Mouse (Mus musculus): ENCODE measurements around the gene Ago4.
A peak's percentile ranks its signal among the peaks of the same experiment; 100 is the strongest.
"Not testable (repeated sequence)": the region's sequence is repeated elsewhere in the genome, so short reads cannot be mapped to it uniquely, and the experiment has no call there.

Ago4 gene

DNA sequence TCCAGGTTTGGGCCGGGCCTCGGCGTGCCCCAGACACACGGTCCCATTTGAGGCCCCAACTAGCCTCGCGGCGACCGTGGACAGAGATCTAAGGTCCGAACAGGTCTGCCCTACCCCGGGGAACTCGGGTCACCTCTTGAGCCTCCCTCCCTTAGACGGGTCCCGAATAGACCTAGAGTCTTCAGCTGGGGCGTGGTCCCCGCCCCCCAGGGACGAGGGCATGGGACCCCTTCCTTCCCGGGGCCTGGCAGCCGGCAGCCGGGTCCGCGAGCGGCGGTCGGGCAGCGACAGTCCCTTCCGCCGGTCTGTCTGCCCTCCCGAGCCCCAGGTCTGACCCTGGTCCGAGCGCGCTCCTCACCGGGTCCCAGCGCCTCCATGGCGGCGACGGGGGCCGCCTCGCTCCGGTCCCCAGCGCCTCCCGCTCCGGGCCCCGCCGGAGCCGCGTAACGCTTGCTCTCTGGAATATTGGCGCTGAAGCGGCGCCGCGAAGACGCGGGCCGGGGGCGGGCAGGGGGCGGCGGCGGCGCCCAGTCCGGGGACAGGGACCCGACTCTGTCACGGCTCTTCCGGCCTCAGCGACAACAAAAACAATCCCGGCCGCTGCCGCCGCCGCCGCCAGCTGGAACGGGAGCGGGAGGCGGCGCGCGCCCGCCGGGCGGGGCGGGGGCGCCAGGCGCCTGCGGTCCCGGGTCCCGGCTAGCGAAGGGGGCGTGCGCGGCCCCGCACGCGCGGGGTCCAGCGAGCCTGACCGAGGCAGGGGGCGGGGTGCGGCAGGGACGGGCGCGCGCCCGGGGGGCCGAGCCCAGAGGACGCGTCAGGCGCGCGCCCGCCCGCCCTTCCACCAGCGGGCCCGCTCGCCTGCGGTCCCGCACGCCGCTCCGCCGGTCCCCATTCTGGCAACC is at the start of gene Ago4:
Gene Ago4 (minus strand): TSS at position 646 of the 902 bp plus-strand sequence.
- DNase-seq, result peak; percentile 34

DNA sequence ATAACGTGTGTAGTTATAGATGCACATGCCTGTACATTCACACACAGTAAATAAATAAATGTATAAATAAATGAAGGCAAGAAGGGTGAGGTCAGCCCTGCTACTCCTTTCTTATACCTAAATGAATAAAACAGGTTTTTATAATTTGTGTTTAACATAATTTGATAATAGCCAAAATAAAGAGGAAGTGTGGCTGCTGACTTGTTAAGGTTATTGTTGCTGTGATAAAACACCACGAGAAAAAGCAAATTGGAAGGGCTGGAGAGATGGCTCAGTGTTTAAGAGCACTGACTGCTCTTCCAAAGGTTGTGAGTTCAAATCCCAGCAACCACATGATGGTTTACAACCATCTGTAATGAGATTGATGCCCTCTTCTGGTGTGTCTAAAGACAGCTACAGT is 45.8 kb upstream of the Ago4 start:
- DNase-seq, result no peak

DNA sequence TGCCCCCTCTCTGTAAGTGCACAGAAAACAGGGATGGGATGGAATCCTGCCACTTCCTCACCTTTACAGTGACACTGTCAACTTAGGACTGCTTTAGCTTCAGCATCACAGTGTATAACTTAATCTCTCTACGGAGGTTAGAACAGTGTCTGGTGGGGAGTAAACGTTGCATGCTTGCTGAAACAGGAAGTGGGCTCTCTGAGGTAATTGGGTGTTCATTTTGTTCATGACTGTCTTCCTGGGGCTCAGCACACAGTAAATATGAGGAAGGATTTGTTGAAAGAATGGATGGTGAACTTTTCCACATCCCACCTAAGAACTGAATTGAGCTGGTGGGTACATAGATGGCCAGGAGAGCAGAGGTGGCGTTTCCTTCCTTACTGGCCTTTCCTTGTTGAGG is 44.6 kb upstream of the Ago4 start:
- no peak for DNase-seq

GRCm38 (mm10) chr4:126576281-126576680 is 43.0 kb upstream of the Ago4 start:
- DNase-seq, result peak; percentile 76

DNA sequence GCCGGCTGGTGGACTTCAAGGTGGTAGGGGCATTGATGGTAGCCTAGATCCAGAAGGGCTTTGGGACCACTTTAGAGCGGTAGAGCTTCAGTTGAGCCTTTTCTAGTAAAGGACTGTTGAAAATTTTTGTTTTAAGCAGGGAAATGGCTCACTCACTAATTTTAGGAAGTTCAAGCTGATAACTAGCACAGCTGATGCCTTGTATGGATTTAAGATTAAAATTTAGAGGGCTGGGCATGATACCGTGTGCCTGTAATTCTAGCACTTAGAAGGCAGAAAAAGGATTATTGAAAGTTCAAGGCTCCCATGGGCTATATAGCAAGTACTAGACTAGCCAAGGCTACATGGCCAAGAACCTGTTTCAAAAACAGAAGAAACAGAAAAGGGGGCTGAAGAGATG is 36.5 kb upstream of the Ago4 start:
- DNase-seq, result no peak

GRCm38 (mm10) chr4:126567243-126567642 is 34.0 kb upstream of the Ago4 start:
- DNase-seq, result no peak

DNA sequence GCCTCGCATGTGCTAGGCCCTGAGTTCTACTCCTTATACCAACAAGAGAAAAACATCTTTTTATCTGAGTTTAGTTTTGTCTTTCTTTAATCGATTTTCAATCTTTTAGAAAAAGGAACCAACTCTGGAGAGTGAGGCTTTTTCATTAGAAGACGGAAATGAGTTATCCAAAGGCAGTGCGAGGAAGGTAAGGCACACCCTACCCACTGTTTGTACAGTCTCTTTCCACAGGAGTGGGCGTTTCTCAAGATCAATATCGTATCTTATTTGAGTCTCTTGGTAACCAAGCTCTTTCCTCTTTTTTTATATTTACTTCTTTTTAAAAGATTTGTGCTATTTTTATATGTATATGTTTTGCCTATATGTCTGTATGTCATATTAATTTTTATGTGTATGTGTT is 30.5 kb upstream of the Ago4 start:
- DNase-seq, result no peak

- DNase-seq, result peak; percentile 60
These were observed 23.8 kb upstream of the Ago4 start, which contains the start of gene Clspn for GRCm38 (mm10) chr4:126556809-126557711. Clspn (plus strand) TSS chr4:126556935.

DNA sequence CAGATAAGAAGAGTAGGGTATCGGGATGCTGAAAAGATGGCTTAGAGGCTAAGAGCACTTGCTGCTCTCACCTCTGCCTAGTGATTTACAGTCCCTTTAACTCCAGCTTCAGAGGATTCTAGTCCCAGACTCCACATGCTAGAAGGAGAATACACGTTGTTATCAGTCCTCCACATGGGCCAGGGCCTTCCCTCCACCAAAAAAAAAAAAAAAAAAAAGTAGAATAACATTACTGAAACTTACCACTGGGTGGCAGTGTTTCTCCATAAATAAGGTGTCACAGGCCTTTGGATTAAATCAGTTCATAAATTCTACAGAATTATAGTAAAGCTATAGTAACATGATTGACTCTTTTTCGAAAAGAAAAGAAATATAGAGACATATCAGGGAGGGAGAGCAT is 21.2 kb upstream of the Ago4 start:
- DNase-seq, result no peak

- DNase-seq, result no peak
These were observed 20.4 kb upstream of the Ago4 start for GRCm38 (mm10) chr4:126553685-126554084.

DNA sequence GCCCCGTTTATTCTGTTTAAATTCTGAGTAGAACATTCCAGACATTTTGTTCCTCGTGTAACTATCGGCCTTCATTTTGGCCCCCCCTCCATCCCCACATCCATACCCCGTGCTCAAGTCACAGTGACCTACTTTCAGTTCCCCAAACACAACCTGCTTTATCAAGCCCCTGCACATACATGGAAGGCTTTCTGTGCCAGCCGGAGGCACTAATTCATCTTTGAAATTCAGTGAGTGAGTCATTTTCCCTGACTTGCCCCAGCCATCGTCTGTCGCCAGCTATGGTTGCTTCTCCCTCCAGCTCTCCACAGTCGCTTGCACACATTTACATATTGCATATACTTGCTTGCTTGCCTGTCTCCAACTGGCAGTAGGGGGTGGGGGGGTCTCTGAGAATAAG is 19.8 kb upstream of the Ago4 start:
- peak; percentile 19 for DNase-seq

GRCm38 (mm10) chr4:126552136-126552535 is 18.9 kb upstream of the Ago4 start:
- no peak for DNase-seq

- DNase-seq, result no peak
These were observed 12.9 kb upstream of the Ago4 start for GRCm38 (mm10) chr4:126546183-126546582.

DNA sequence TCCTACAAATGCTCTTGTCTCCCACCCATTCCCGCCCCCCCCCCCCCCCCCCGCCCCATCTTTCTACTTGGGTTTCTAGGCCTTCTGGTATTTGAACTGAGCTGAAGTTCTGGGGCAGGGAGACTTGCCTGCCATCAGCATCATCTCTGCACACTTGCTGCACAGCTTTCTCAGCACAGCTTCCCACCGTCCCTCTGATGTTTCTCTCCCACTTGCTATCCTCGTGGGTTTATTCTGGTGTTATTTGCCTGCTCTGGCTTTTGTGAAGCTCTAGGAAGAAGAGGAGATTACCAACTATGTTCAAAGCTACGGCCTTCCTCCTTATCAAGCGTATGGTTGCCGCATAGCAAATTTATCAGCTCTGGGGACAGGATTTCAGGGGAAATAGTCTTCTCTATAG is 12.4 kb upstream of the Ago4 start:
- no peak for DNase-seq

GRCm38 (mm10) chr4:126545016-126545415 is 11.7 kb upstream of the Ago4 start:
- DNase-seq, result no peak

DNA sequence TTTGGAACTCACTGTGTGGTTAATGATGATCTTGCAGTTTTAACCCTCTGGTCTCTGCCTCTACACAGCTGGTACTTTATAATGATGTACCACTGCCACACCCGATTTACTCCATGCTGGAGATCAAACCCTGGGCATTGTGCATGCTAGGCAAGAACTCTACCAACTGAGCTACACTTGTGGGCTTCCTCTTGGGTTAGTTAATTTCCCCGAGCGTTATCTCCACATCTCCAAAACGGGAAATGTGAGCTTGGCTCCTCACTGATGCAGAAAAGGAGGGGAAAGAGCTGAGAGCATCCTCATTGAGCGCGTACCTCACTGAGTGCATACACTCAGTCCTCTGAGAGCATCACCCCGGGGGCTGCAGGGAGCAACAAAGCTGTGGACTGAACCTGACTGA is 9.6 kb upstream of the Ago4 start:
- no peak for DNase-seq

DNA sequence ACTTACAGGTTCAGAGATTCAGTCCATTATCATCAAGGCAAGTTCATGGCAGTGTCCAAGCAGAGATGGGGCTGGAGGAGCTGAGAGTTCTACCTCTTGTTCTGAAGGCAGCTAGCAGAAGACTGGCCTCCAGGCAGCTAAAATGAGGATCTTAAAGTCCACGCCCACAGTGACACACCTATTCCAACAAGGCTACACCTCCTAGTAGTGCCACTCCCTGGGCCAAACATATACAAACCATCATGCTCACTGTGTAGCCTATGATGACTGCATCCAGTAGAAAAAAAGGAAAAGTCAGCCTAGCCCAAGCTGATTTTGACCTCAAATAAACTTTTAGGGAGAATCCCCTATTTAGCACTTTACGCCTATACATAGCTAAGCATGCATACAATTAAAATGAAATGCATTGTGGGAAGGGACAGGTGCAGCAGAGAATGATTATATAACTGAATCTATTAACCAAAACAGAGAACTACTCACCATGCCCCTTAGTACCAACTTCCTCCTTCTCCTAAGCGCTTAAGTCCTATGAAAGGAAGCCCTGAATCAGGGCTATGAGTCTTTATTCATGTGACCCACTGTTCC is 7.3 kb upstream of the Ago4 start:
- DNase-seq, result no peak

GRCm38 (mm10) chr4:126536865-126537264 is 3.6 kb upstream of the Ago4 start:
- DNase-seq, result peak; percentile 36

DNA sequence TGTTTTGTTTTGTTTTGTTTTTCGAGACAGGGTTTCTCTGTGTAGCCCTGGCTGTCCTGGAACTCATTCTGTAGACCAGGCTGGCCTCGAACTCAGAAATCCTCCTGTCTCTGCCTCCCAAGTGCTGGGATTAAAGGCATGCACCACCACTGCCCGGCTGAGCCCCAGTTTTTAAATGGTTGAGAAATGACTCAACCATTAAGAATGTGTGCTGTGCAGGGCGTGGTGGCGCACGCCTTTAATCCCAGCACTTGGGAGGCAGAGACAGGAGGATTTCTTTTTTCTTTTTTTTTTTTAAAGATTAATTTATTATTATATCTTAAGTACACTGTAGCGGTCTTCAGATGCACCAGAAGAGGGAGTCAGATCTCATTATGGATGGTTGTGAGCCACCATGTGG is 2.4 kb upstream of the Ago4 start:
- DNase-seq, result not testable (repeated sequence)

DNA sequence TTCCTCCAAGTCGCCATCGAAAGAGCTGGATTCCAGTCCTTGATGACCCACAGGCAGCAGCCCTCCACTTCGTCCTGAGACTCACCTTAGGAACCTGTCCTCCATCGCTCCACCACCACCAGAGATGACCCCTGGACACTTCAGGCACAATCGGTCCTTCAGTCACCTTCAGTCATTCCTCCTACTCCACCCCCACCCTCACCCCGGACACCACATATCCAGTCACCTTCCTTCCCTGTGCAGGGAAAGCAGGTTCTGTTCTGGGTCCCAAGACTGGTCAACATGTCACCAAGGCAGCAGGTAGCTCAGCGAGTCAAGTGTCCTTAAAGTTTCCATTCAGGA is 428 bp upstream of the Ago4 start:
- DNase-seq, result no peak

DNA sequence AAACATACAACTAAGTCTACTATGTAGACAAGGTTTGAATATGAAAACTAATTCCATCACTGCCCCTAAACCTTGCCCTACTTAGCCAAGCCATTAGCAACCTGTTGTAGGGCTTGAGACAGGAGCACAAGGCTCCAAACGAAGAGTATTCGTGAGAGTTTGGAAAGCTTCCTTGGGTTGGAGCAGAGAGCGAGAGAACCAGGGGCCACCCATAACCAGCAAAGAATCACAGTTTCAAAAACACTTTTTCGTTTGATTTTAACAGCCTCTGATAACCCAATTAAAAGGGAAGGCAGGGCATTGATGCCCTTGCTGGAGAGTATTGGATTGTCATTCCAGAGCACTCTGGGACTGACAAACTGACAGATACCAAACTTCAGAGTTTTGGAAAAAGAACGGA is 980 bp downstream of the Ago4 start:
- no peak for DNase-seq

GRCm38 (mm10) chr4:126526828-126527227 is 6.4 kb downstream of the Ago4 start:
- no peak for DNase-seq

DNA sequence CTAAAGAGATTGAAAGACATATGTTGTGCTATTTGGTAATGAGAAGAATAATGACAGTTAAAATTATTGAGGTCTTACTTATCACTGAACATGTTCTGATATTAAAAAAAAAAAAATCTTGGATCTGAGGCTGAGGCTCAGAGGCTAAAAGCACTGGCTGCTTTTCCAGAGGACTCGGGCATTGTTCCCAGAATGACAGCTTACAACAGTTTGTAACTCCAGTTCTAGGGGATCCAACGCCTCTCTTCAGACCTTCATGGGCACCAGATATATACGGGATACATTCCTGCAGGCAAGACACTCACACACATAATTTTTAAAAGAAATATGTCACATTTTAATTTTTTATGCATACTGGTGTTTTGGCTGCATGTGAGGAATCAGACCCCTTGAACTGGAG is 7.1 kb downstream of the Ago4 start:
- peak; percentile 36 for DNase-seq

Measured in layer of hippocampus, adult 9-11 months (tissue).